Mouse (Mus musculus) heart, adult 2 months (tissue): Measurements from ENCODE around the gene Rpa2. TPM values are rescaled to one million over a fixed set of nuclear protein-coding genes. Genes with fewer than 3 reads are reported as not detected.

Experiments
- DNase-seq, 2 experiments: peaks; one replicate each; pipeline ENCODE4 v3.0.0; 2021
- H3K27ac ChIP-seq: fragments of 200-600 bp; 2 replicates; pipeline ENCODE4 v1.8.1; 2022
- H3K27me3 ChIP-seq: fragments of 200-500 bp; 2 replicates; pipeline ENCODE4 v1.6.1; 2012; ENCODE audit warnings: mild to moderate bottlenecking, low read length, inconsistent platforms, mixed read lengths; ENCODE audit not compliant: control insufficient read depth, insufficient read depth
- H3K36me3 ChIP-seq: fragments of 200-500 bp; 2 replicates; pipeline ENCODE4 v1.6.1; 2012; ENCODE audit warnings: low read length, inconsistent platforms; ENCODE audit not compliant: control insufficient read depth, insufficient read depth
- H3K4me1 ChIP-seq: fragments of 200-500 bp; 2 replicates; pipeline ENCODE4 v1.6.1; 2011; ENCODE audit warnings: low read length; ENCODE audit not compliant: control insufficient read depth, insufficient read depth
- H3K4me3 ChIP-seq: fragments of 200-600 bp; 2 replicates; pipeline ENCODE4 v1.8.1; 2022
- H3K79me2 ChIP-seq: fragments of 200-500 bp; replicated peaks from 2 replicates; pipeline ENCODE4 v1.6.1; 2012; ENCODE audit warnings: mild to moderate bottlenecking, inconsistent platforms, low read length, moderate library complexity, mixed read lengths; ENCODE audit not compliant: control insufficient read depth, insufficient read depth
- H3K9ac ChIP-seq: fragments of 200-500 bp; 2 replicates; pipeline ENCODE4 v1.6.1; 2012; ENCODE audit warnings: low read depth, mild to moderate bottlenecking, control low read depth, inconsistent platforms, low read length, mixed read lengths
- CTCF ChIP-seq: fragments of 200-600 bp; IDR thresholded peaks from 2 replicates; pipeline ENCODE4 v1.8.1; 2022; ENCODE audit warnings: antibody characterized with exemption, mild to moderate bottlenecking, moderate library complexity
- EP300 ChIP-seq: fragments of 200-500 bp; IDR thresholded peaks from 2 replicates; pipeline ENCODE4 v1.6.1; 2011; ENCODE audit warnings: low read depth, low read length, control low read depth; ENCODE audit not compliant: insufficient read depth
- POLR2A ChIP-seq: fragments of 200-500 bp; IDR thresholded peaks from 2 replicates; pipeline ENCODE4 v1.6.1; 2011; ENCODE audit warnings: mild to moderate bottlenecking, low read depth, low read length, control low read depth; ENCODE audit not compliant: insufficient read depth
- WGBS: fragments of 180-500 bp; shearing (Covaris S2); methylation state at CpG from one replicate; pipeline ENCODE4 v1.1.7; 2018; 5-methylcytosine and 5-hydroxymethylcytosine counted together
- intact Hi-C: fragments of 180-260 bp; cut with DNase I; formaldehyde crosslinking; loops from one replicate; pipeline ENCODE4 v1.15.1; 2025
- polyA plus RNA-seq: library from polyadenylated mRNA; depleted of rRNA; stranded (reverse); fragments of >200 nt; gene quantifications from 2 replicates; pipeline ENCODE4 v1.2.3, GENCODE M21; 2012; rRNA removed
- total RNA-seq, 2 experiments: library from RNA; stranded (reverse); gene quantifications; 2 replicates each; pipeline ENCODE4 v1.2.3; 2021

Gene Rpa2
- total and polyA plus RNA-seq, 3 experiments, result 9.9 to 12.4 (median 10.5) TPM

GRCm38 (mm10) chr4:132823614-132824366, 55.7 kb downstream of the Rpa2 start:
- H3K79me2 ChIP-seq, result no peaks in the 10 kb centered on the region
- 62% methylated on average over 8 of the region's 8 CpGs for WGBS
- H3K9ac ChIP-seq, result no peak overlapping the region
- no peaks in the 10 kb centered on the region for H3K4me1 ChIP-seq
- peak; percentile 73 to 84 for DNase-seq
- no peak overlapping the region for H3K27ac ChIP-seq
- TF ChIP-seq CTCF, result peak; percentile 68
- peak; percentile 59; the same call in 1 of the 2 replicates for TF ChIP-seq EP300
- no peak for TF ChIP-seq POLR2A
- H3K4me3 ChIP-seq, result no peak overlapping the region
- no peaks in the 10 kb centered on the region for H3K27me3 ChIP-seq
- H3K36me3 ChIP-seq, result no peaks in the 10 kb centered on the region
- intact Hi-C loops, result loop anchor here (1.0 to 5.0 kb wide), 2 partner anchors 47 to 66 kb away; partner anchors contain the start of gene Smpdl3b

Other genes with a start within 250 kb of the Rpa2 start
- 100 to 1,000 TPM; 287 to 299 TPM for gene Atpif1, start 234.7 kb upstream of the Rpa2 start, total RNA-seq
- 146 and 164 TPM in 2 replicates for gene Atpif1, start 234.7 kb upstream of the Rpa2 start, polyA plus RNA-seq
- 10 to 100 TPM; 53.3 to 58.8 TPM for gene Dnajc8, start 232.8 kb upstream of the Rpa2 start, total RNA-seq
- gene Dnajc8, start 232.8 kb upstream of the Rpa2 start, polyA plus RNA-seq, result 29.1 and 40.0 TPM in 2 replicates
- gene Ptafr, start 204.3 kb upstream of the Rpa2 start, total RNA-seq, result 1 to 10 TPM; 1.7 to 1.8 TPM
- gene Ptafr, start 204.3 kb upstream of the Rpa2 start, polyA plus RNA-seq, result 3.1 and 4.4 TPM in 2 replicates
- gene Eya3, start 129.3 kb upstream of the Rpa2 start, total RNA-seq, result 10 to 100 TPM; 29.8 to 31.8 TPM
- gene Eya3, start 129.3 kb upstream of the Rpa2 start, polyA plus RNA-seq, result 26.6 and 41.7 TPM in 2 replicates
- gene Xkr8, start 35.8 kb upstream of the Rpa2 start, total RNA-seq, result 1 to 10 TPM; 1.2 to 2.9 TPM
- 1.6 and 3.3 TPM in 2 replicates for gene Xkr8, start 35.8 kb upstream of the Rpa2 start, polyA plus RNA-seq
- under 1 TPM; 0.82 to 0.86 TPM for gene Smpdl3b, start 11.1 kb upstream of the Rpa2 start, total RNA-seq
- 1.3 TPM in 2 replicates for gene Smpdl3b, start 11.1 kb upstream of the Rpa2 start, polyA plus RNA-seq
- 1 to 10 TPM; 1.7 to 2.1 TPM for gene Themis2, start 28.1 kb downstream of the Rpa2 start, total RNA-seq
- 2.4 and 4.5 TPM in 2 replicates for gene Themis2, start 28.1 kb downstream of the Rpa2 start, polyA plus RNA-seq
- 10 to 100 TPM; 18.2 to 19.3 TPM for gene Ppp1r8, start 74.8 kb downstream of the Rpa2 start, total RNA-seq
- gene Ppp1r8, start 74.8 kb downstream of the Rpa2 start, polyA plus RNA-seq, result 18.2 and 33.1 TPM in 2 replicates
- 10 to 100 TPM; 32.5 to 32.8 TPM for gene Stx12, start 116.2 kb downstream of the Rpa2 start, total RNA-seq
- 16.2 and 31.7 TPM in 2 replicates for gene Stx12, start 116.2 kb downstream of the Rpa2 start, polyA plus RNA-seq
- gene Fam76a, start 154.2 kb downstream of the Rpa2 start, total RNA-seq, result 10 to 100 TPM; 29.5 to 45.1 TPM
- gene Fam76a, start 154.2 kb downstream of the Rpa2 start, polyA plus RNA-seq, result 13.3 and 16.3 TPM in 2 replicates
- gene Fgr, start 205.8 kb downstream of the Rpa2 start, total RNA-seq, result under 1 TPM; 0.43 to 0.47 TPM
- gene Fgr, start 205.8 kb downstream of the Rpa2 start, polyA plus RNA-seq, result 0.73 and 1.7 TPM in 2 replicates
- 10 to 100 TPM; 42.6 to 50.9 TPM for gene Ahdc1, start 242.9 kb downstream of the Rpa2 start, total RNA-seq
- gene Ahdc1, start 242.9 kb downstream of the Rpa2 start, polyA plus RNA-seq, result 19.5 and 21.8 TPM in 2 replicates